Mouse (Mus musculus) stomach, postnatal 0 days (tissue): ENCODE measurements at regions not wholly inside any gene's neighbourhood (a gene's known extent, or its start where the extent isn't known, plus 50 kb on each side); places are given as distances from the start of the nearest gene placed in this dataset.
A peak's percentile ranks its signal among the peaks of the same experiment; 100 is the strongest.

Experiments
- ATAC-seq: fragments of 200-750 bp; cut with Nextera tagmentation; 2 replicates; pipeline ENCODE4 v1.8.0; 2017; ENCODE audit not compliant: low FRiP score, low TSS enrichment
- DNase-seq: peaks from one replicate; pipeline ENCODE4 v3.0.0-alpha.2; 2016; ENCODE audit warnings: low spot score
- H3K27ac ChIP-seq: fragments of 300-500 bp; sonication (generic); replicated peaks from 2 replicates; pipeline ENCODE4 v1.5.1; 2014; ENCODE audit warnings: mild to moderate bottlenecking, control low read depth
- H3K27me3 ChIP-seq: fragments of 300-500 bp; sonication (generic); 2 replicates; pipeline ENCODE4 v1.6.1; 2014; ENCODE audit warnings: low read length; ENCODE audit not compliant: control insufficient read depth, insufficient read depth
- H3K36me3 ChIP-seq: fragments of 300-500 bp; sonication (generic); 2 replicates; pipeline ENCODE4 v1.6.1; 2014; ENCODE audit warnings: low read length, mixed read lengths; ENCODE audit not compliant: control insufficient read depth, insufficient read depth
- H3K4me1 ChIP-seq: fragments of 300-500 bp; sonication (generic); replicated peaks from 2 replicates; pipeline ENCODE4 v1.6.1; 2014; ENCODE audit warnings: antibody characterized with exemption; ENCODE audit not compliant: control insufficient read depth, insufficient read depth
- H3K4me2 ChIP-seq: fragments of 300-500 bp; sonication (generic); replicated peaks from 2 replicates; pipeline ENCODE4 v1.6.1; 2014; ENCODE audit warnings: low read depth, mild to moderate bottlenecking, control low read depth, moderate library complexity
- H3K4me3 ChIP-seq: fragments of 300-500 bp; sonication (generic); 2 replicates; pipeline ENCODE4 v1.5.1; 2014; ENCODE audit warnings: low read depth, low read length, control low read depth
- H3K9ac ChIP-seq: fragments of 300-500 bp; sonication (generic); 2 replicates; pipeline ENCODE4 v1.6.1; 2014; ENCODE audit warnings: mild to moderate bottlenecking, low read length, control low read depth, mixed read lengths
- H3K9me3 ChIP-seq: fragments of 300-500 bp; sonication (generic); 2 replicates; pipeline ENCODE4 v1.6.1; 2016; ENCODE audit warnings: low read length; ENCODE audit not compliant: control insufficient read depth
- CTCF ChIP-seq: IDR thresholded peaks from 2 replicates; pipeline ENCODE4 v1.5.1; 2016; ENCODE audit warnings: antibody characterized with exemption, low read depth, mild to moderate bottlenecking, moderate library complexity
- EP300 ChIP-seq: optimal IDR thresholded peaks from 2 replicates; pipeline ENCODE3; 2016; ENCODE audit warnings: antibody characterized with exemption
- WGBS: fragments of 180-500 bp; shearing (Covaris S2); extraction: QIAGEN DNeasy Blood & Tissue Kit; methylation state at CpG from one replicate; pipeline ENCODE4 v1.1.7; 2014; 5-methylcytosine and 5-hydroxymethylcytosine counted together

DNA sequence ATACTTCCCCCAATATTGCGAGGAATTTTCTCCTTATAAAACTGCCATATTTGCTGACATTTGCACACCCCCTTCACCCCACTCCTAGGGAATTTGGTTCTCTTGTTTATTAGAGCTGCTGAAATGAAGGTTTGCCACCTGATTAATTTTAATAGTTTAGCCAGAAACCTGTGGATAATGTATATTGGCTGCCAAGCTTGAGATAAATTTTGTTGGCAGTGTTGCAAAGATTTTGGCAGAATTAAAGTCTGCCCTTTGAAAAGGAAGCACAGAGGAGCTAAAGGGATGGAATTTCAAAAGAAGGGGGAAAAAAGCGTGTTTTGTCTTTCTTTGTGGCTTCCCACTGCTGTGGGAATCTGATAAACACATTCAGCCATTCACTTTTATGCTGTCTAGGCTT is 354.6 kb upstream of the Car10 start:
- 47% methylated on average over 2 of the region's 2 CpGs for WGBS
- no peaks in the 10 kb centered on the region for H3K27me3 ChIP-seq
- H3K9ac ChIP-seq = no peak overlapping the region
- no peak overlapping the region for H3K27ac ChIP-seq
- no peak for ATAC-seq
- H3K4me2 ChIP-seq = no peak overlapping the region
- no peak overlapping the region for H3K4me3 ChIP-seq
- no peaks in the 10 kb centered on the region for H3K4me1 ChIP-seq
- no peaks in the 10 kb centered on the region for H3K36me3 ChIP-seq
- DNase-seq = no peak
- no peaks in the 10 kb centered on the region for H3K9me3 ChIP-seq
- TF ChIP-seq CTCF (no peak), EP300 (no peak)

DNA sequence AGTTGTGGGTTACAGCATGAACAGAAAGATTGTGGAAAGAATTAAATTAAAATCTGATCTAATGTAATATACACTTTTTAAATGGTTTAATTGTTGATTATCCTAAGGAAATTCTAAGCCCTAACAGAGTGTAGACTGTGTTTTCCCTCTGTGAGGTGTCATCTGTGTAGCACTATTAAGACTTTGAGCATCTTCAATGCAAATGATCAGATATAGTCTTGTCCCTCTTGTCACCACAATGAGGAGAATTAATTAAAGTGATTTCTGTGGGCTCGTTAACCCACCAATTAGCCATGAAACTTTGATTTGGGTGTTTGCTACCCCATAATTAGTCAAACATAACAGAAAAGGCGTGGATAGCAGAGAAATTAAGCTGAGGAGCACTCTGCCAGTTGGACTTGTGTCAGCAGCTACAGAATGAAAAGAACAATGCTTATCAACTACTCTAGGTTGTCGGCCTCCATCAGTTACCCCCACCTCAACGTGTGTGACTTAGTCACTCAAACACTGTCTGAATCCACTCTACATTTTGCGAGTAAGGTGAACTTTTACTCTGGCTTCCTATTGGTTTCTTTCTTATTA is 339.4 kb upstream of the Car10 start:
- H3K9ac ChIP-seq = no peak overlapping the region
- TF ChIP-seq EP300 (no peak), CTCF (no peak)
- no peaks in the 10 kb centered on the region for H3K9me3 ChIP-seq
- no peaks in the 10 kb centered on the region for H3K36me3 ChIP-seq
- ATAC-seq = no peak
- H3K27ac ChIP-seq = no peak overlapping the region
- H3K4me3 ChIP-seq = no peak overlapping the region
- no peaks in the 10 kb centered on the region for H3K27me3 ChIP-seq
- no peak overlapping the region for H3K4me2 ChIP-seq
- DNase-seq = no peak
- H3K4me1 ChIP-seq = no peaks in the 10 kb centered on the region
- WGBS = 69% methylated on average over 5 of the region's 5 CpGs

DNA sequence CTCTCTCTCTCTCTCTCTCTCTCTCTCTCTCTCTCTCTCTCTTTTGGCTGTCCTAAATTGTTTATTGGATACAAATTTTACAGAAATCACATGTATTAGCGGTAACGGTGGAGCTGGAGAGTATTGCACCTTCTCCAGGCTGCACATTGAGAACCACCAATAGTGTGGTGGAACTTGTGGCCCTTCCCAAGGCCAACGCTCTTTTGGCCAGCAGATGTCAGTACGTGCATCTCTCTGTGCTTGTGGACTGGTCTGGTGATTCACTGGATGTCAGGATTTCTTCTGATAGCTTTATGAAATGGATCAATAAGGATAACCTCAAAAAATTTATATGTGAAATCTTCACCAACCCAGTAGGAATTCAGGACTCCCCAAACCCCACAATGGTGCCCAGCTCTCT is 327.9 kb upstream of the Car10 start:
- Histone ChIP-seq H3K4me2 (no peak overlapping the region), H3K36me3 (no peaks in the 10 kb centered on the region), H3K4me1 (no peaks in the 10 kb centered on the region), H3K27me3 (no peaks in the 10 kb centered on the region), H3K27ac (no peak overlapping the region), H3K9ac (no peak overlapping the region), H3K9me3 (no peaks in the 10 kb centered on the region), H3K4me3 (no peak overlapping the region)
- 87% methylated on average over 4 of the region's 4 CpGs for WGBS
- TF ChIP-seq CTCF = peak; percentile 16; the same call in 1 of the 2 replicates
- no peak for TF ChIP-seq EP300
- no peak for ATAC-seq
- DNase-seq = no peak

DNA sequence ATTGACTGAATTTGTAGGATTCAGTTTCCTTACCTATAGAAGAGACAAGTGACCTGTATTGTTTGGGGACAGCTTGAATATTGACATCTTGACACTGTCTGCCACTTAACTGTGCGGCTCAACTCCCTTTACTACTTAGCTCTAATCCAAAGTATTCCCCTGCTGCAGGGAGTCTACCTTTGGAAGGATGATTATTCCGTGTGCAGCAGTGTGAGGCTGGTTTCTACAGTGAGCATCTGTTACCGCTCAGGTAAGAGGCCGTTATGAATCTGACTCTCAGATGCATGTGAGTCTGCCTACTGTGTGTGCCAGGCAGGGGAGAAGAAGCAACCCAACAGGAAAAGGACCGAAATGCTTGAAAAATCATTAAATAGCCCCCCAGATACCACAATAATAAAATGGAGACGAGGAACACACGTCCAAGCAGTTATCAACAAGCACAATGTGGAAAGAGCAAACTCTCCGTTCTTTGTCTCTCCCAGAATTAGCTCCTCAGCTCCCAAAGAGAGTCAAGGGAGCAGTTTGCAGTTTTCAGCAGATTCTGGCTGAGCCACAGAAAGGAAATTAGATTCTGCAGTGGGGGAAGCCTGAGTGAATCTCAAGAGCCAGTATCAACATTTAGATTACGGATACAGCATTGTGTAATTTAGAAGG is 324.8 kb upstream of the Car10 start:
- H3K9ac ChIP-seq = no peak overlapping the region
- no peak for TF ChIP-seq EP300
- no peak for TF ChIP-seq CTCF
- ATAC-seq (no peak), DNase-seq (no peak)
- H3K4me1 ChIP-seq = no peaks in the 10 kb centered on the region
- WGBS = 66% methylated on average over 9 of the region's 9 CpGs
- H3K9me3 ChIP-seq = no peaks in the 10 kb centered on the region
- H3K36me3 ChIP-seq = no peaks in the 10 kb centered on the region
- no peak overlapping the region for H3K4me3 ChIP-seq
- no peaks in the 10 kb centered on the region for H3K27me3 ChIP-seq
- H3K27ac ChIP-seq = no peak overlapping the region
- H3K4me2 ChIP-seq = no peak overlapping the region

DNA sequence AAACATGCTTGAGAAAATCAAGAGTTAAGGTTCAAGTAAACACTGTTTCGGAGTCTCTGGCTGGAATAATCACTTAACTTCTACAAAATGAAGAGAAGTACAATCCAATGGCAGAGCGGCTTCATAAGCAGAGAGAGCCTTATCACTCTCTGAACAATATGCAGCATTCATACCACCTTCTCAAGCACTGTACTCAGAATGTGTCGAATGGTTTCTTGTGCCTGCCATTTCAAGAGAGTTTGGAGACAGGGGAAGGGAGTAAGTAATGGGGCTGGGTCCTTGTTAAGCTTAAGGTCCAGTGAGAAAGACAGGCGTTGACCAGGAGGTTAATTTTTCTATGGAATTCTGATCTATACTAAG is 324.3 kb upstream of the Car10 start:
- TF ChIP-seq CTCF (no peak), EP300 (no peak)
- no peaks in the 10 kb centered on the region for H3K4me1 ChIP-seq
- 57% methylated on average over 4 of the region's 4 CpGs for WGBS
- H3K9ac ChIP-seq = no peak overlapping the region
- H3K27ac ChIP-seq = no peak overlapping the region
- no peaks in the 10 kb centered on the region for H3K27me3 ChIP-seq
- H3K4me3 ChIP-seq = no peak overlapping the region
- H3K4me2 ChIP-seq = no peak overlapping the region
- ATAC-seq (no peak), DNase-seq (no peak)
- H3K9me3 ChIP-seq = no peaks in the 10 kb centered on the region
- H3K36me3 ChIP-seq = no peaks in the 10 kb centered on the region

DNA sequence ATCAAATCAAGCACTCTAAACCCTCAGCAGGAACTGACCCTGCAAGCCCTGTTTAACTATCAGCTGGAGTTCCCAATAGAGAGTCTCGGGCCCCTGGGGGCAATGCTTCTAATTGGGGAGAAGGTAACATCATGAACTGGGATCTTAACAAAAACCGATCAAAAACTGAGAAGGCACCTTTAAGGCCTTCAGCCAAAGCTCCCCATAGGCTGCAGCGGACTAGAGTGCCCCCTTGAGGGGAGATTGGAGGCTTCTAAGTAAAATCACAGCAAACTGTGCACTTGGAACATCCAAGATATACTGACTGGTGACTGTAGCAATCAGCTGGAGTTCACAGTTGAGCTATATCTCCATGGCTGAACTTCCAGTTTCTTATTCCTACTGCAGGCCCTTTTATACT is 323.0 kb upstream of the Car10 start:
- no peak overlapping the region for H3K9ac ChIP-seq
- DNase-seq (no peak), ATAC-seq (no peak)
- no peak overlapping the region for H3K4me3 ChIP-seq
- no peaks in the 10 kb centered on the region for H3K4me1 ChIP-seq
- H3K9me3 ChIP-seq = no peaks in the 10 kb centered on the region
- H3K27me3 ChIP-seq = no peaks in the 10 kb centered on the region
- H3K27ac ChIP-seq = no peak overlapping the region
- no peaks in the 10 kb centered on the region for H3K36me3 ChIP-seq
- no peak overlapping the region for H3K4me2 ChIP-seq
- TF ChIP-seq EP300 (no peak), CTCF (peak; percentile 57)
- WGBS = 25% methylated on average over 3 of the region's 3 CpGs
